Mouse (Mus musculus): Measurements from ENCODE around the gene Ppp1r12c. TPM values are rescaled to one million over a fixed set of nuclear protein-coding genes. Genes with fewer than 3 reads are reported as not detected.
A peak's percentile ranks its signal among the peaks of the same experiment; 100 is the strongest.
"Not testable (repeated sequence)": the region's sequence is repeated elsewhere in the genome, so short reads cannot be mapped to it uniquely, and the experiment has no call there.

The Ppp1r12c gene
- total and polyA plus RNA-seq, 2 experiments from 2014 or later = 22.5 to 89.1 TPM

DNA sequence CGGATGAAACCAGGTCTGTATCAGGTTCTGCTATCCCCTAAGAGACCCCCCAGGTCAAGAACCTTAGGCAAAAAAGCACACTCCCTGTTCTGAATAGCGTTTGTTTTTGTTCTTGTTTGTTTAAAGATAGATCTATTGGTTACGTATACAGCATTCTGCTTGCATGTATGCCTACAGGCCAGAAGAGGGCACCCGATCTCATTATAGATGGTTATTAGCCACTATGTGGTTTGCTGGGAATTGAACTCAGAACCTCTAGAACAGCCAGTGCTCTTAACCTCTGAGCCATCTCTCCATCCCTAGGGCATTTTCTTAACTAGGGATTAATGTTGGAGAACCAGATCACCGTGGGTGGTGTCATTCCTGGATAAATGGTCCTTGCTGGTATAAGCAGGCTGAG is 39.9 kb upstream of the Ppp1r12c start:
- DNase-seq (ENCODE audit: low spot score) (no peak), ATAC-seq (ENCODE audit: insufficient read depth, low read depth) (no peak)
- H3K4me1 ChIP-seq (ENCODE audit: control insufficient read depth, insufficient read depth) = no peaks in the 10 kb centered on the region
- H3K9ac ChIP-seq (replicated peaks; ENCODE audit: low read depth, low read length) = no peak overlapping the region
- 57% methylated on average over 5 of the region's 5 CpGs for WGBS
- TF ChIP-seq CTCF (IDR thresholded peaks at IDR 0.05; ENCODE audit: low read depth) (no peak), EP300 (IDR thresholded peaks at IDR 0.05; ENCODE audit: low read depth) (no peak)
- peaks cover 8% of the 10 kb centered on the region for H3K27me3 ChIP-seq (ENCODE audit: control insufficient read depth, insufficient read depth, low read length)
- H3K27ac ChIP-seq (ENCODE audit: low read depth) = no peak overlapping the region
- H3K36me3 ChIP-seq (replicated peaks; ENCODE audit: control insufficient read depth, insufficient read depth, low read length) = no peaks in the 10 kb centered on the region
- no peak overlapping the region for H3K4me2 ChIP-seq (ENCODE audit: low read depth, low read length)
- no peaks in the 10 kb centered on the region for H3K9me3 ChIP-seq (replicated peaks; ENCODE audit: control insufficient read depth, low read length)
- no peak overlapping the region for H3K4me3 ChIP-seq (ENCODE audit: low read depth, low read length)

DNA sequence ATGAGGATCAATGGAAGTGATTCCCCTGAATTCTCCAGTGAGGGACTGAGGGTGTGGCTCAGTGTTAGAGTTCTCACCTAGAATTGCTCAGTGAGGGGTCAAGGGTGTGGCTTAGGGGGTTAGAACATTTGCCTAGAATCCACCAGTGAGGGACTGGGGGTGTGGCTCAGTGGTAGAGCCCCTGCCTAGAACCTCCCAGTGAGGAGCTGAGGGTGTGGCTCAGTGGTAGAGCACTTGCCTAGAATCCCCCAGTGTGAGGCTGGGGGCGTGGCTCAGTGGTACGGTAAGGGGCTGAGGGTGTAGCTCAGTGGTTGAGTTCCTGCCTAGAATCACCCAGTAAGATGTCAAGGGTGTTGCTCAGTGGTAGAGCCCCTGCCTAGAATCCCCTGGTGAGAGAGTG is 37.5 kb upstream of the Ppp1r12c start:
- 68% methylated on average over 2 of the region's 2 CpGs for WGBS
- Histone ChIP-seq H3K27me3 (ENCODE audit: control insufficient read depth, insufficient read depth, low read length) (0 out of 2 replicates have a peak, but pooled peaks cover 3% of the 10 kb centered on the region), H3K36me3 (replicated peaks; ENCODE audit: control insufficient read depth, insufficient read depth, low read length) (no peaks in the 10 kb centered on the region), H3K9ac (replicated peaks; ENCODE audit: low read depth, low read length) (no peak overlapping the region), H3K4me1 (ENCODE audit: control insufficient read depth, insufficient read depth) (no peaks in the 10 kb centered on the region), H3K9me3 (replicated peaks; ENCODE audit: control insufficient read depth, low read length) (no peaks in the 10 kb centered on the region), H3K27ac (ENCODE audit: low read depth) (no peak overlapping the region), H3K4me2 (ENCODE audit: low read depth, low read length) (no peak overlapping the region), H3K4me3 (ENCODE audit: low read depth, low read length) (no peak overlapping the region)
- no peak for DNase-seq (ENCODE audit: low spot score)
- no peak for TF ChIP-seq EP300 (IDR thresholded peaks at IDR 0.05; ENCODE audit: low read depth)
- TF ChIP-seq CTCF (IDR thresholded peaks at IDR 0.05; ENCODE audit: low read depth) = no peak
- no peak for ATAC-seq (ENCODE audit: insufficient read depth, low read depth)

DNA sequence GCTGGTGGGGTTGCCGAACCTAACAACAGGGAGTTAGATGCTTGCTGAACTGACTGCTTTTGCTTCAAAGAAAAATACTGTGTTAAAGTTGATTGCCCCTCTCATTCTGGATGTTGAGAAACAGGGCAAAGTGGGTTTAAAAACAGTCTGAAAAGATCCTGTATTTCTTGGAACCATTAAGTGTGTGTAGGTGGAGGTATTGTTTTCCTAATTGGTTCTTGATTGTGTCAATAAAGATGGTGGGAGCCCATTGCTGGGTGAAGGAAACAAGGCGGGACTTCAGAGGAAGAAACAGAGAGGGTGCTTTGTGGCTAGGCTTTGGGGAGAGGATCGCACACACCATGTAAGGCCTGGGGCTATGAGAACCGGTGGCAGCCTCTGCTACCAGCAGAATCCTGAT is 35.7 kb upstream of the Ppp1r12c start:
- Histone ChIP-seq H3K4me2 (ENCODE audit: low read depth, low read length) (no peak overlapping the region), H3K27me3 (ENCODE audit: control insufficient read depth, insufficient read depth, low read length) (0 out of 2 replicates have a peak, but pooled peaks cover 3% of the 10 kb centered on the region), H3K9me3 (replicated peaks; ENCODE audit: control insufficient read depth, low read length) (no peaks in the 10 kb centered on the region), H3K36me3 (replicated peaks; ENCODE audit: control insufficient read depth, insufficient read depth, low read length) (no peaks in the 10 kb centered on the region), H3K9ac (replicated peaks; ENCODE audit: low read depth, low read length) (no peak overlapping the region), H3K4me3 (ENCODE audit: low read depth, low read length) (no peak overlapping the region), H3K4me1 (ENCODE audit: control insufficient read depth, insufficient read depth) (no peaks in the 10 kb centered on the region), H3K27ac (ENCODE audit: low read depth) (no peak overlapping the region)
- ATAC-seq (ENCODE audit: insufficient read depth, low read depth) = no peak
- WGBS = 50% methylated on average over 4 of the region's 4 CpGs
- TF ChIP-seq EP300 (IDR thresholded peaks at IDR 0.05; ENCODE audit: low read depth) (no peak), CTCF (IDR thresholded peaks at IDR 0.05; ENCODE audit: low read depth) (no peak)
- DNase-seq (ENCODE audit: low spot score) = no peak

DNA sequence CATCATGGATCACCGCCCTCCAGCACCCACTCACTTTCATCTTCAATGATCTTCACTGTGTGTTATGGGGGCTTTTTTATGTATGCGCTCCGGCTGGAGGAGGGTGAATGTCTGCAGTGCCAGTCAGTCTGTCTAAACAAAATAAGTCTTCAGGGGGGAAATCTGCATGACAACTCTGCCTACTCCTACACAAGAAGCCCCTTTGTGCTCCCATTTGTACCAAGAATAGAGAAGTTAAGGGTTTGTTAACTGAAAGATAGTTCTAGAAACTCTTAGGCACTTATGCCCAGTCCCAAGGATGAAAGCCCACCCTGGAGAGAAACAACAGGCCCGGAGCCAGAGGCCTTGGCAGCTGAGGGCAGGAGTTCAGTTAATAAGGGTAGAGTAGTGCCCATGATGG is 34.9 kb upstream of the Ppp1r12c start:
- WGBS = 86% methylated on average over 4 of the region's 4 CpGs
- Histone ChIP-seq H3K9ac (replicated peaks; ENCODE audit: low read depth, low read length) (no peak overlapping the region), H3K36me3 (replicated peaks; ENCODE audit: control insufficient read depth, insufficient read depth, low read length) (no peaks in the 10 kb centered on the region), H3K4me3 (ENCODE audit: low read depth, low read length) (no peak overlapping the region), H3K27ac (ENCODE audit: low read depth) (no peak overlapping the region), H3K4me2 (ENCODE audit: low read depth, low read length) (no peak overlapping the region), H3K9me3 (replicated peaks; ENCODE audit: control insufficient read depth, low read length) (no peaks in the 10 kb centered on the region), H3K27me3 (ENCODE audit: control insufficient read depth, insufficient read depth, low read length) (0 out of 2 replicates have a peak, but pooled peaks cover 3% of the 10 kb centered on the region), H3K4me1 (ENCODE audit: control insufficient read depth, insufficient read depth) (no peaks in the 10 kb centered on the region)
- ATAC-seq (ENCODE audit: insufficient read depth, low read depth) (no peak), DNase-seq (ENCODE audit: low spot score) (no peak)
- no peak for TF ChIP-seq CTCF (IDR thresholded peaks at IDR 0.05; ENCODE audit: low read depth)
- TF ChIP-seq EP300 (IDR thresholded peaks at IDR 0.05; ENCODE audit: low read depth) = no peak

DNA sequence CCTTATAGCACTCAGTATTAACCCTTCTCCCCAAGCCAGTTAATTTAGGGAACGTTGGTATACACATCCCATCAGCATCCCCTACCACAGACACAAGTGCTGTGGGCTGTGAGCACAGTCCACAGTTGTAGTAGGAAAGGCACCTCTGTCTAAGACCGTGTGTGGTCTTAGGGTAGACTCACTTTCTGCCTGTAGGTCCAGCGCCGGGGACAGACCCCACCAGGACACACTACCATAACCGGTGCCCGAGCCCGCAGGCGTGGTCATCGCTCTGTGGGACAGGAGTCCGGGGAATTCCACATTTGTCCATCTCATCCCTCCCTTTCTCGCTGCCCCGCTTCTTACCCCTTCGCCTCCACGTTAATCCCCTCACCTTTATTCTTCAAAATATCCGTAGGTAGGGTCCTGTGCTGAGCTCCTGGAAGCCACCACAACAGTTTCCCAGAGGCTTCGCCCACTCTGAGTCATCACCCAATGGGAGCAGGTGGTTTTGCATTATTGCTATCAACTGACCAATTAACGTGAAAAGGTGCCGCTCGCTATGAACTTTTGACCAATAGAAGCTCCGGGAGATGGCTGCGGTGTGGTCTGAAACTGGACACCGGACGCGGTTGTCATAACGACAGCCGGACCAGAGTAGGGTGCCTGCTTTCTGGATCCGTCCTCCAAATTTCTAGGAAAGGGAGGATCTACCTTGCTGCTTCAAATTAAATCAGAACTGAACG is 30.7 kb upstream of the Ppp1r12c start, which contains the start of gene Dnaaf3:
TSS of gene Dnaaf3 (minus strand) at position 449 of the 725 bp plus-strand sequence.
- 0 out of 2 replicates have a peak, but pooled peaks cover 3% of the 10 kb centered on the region for H3K27me3 ChIP-seq (ENCODE audit: control insufficient read depth, insufficient read depth, low read length)
- no peak within 1 kb of the TSS for H3K27ac ChIP-seq (ENCODE audit: low read depth)
- WGBS = 4% methylated on average over 28 of the region's 28 CpGs
- H3K9ac ChIP-seq (replicated peaks; ENCODE audit: low read depth, low read length) = no peak within 1 kb of the TSS
- H3K36me3 ChIP-seq (replicated peaks; ENCODE audit: control insufficient read depth, insufficient read depth, low read length) = no peaks in the 10 kb centered on the region
- ATAC-seq (ENCODE audit: insufficient read depth, low read depth) (peak; percentile 94), DNase-seq (ENCODE audit: low spot score) (peak; percentile 86)
- H3K4me2 ChIP-seq (ENCODE audit: low read depth, low read length) = peak within 1 kb of the TSS; percentile 61
- H3K4me3 ChIP-seq (ENCODE audit: low read depth, low read length) = peak within 1 kb of the TSS; percentile 36
- TF ChIP-seq CTCF (IDR thresholded peaks at IDR 0.05; ENCODE audit: low read depth) = no peak
- no peak for TF ChIP-seq EP300 (IDR thresholded peaks at IDR 0.05; ENCODE audit: low read depth)
- H3K9me3 ChIP-seq (replicated peaks; ENCODE audit: control insufficient read depth, low read length) = no peaks in the 10 kb centered on the region
- H3K4me1 ChIP-seq (ENCODE audit: control insufficient read depth, insufficient read depth) = no peaks in the 10 kb centered on the region

GRCm38 (mm10) chr7:4530166-4530565 is 28.7 kb upstream of the Ppp1r12c start:
- not testable (repeated sequence) for H3K4me3 ChIP-seq (ENCODE audit: low read depth, low read length); DNase-seq (ENCODE audit: low spot score); H3K9ac ChIP-seq (replicated peaks; ENCODE audit: low read depth, low read length); H3K9me3 ChIP-seq (replicated peaks; ENCODE audit: control insufficient read depth, low read length); ATAC-seq (ENCODE audit: insufficient read depth, low read depth); H3K36me3 ChIP-seq (replicated peaks; ENCODE audit: control insufficient read depth, insufficient read depth, low read length); H3K4me1 ChIP-seq (ENCODE audit: control insufficient read depth, insufficient read depth); H3K27me3 ChIP-seq (ENCODE audit: control insufficient read depth, insufficient read depth, low read length); H3K27ac ChIP-seq (ENCODE audit: low read depth); H3K4me2 ChIP-seq (ENCODE audit: low read depth, low read length)
- 44% methylated on average over 7 of the region's 8 CpGs for WGBS
